Mouse (Mus musculus): ENCODE data around the gene Bcr. TPM values are rescaled to one million over a fixed set of nuclear protein-coding genes. Genes with fewer than 3 reads are reported as not detected.

Gene Bcr
- polyA plus RNA-seq, 1 experiment: 15.1 TPM

- Histone ChIP-seq H3K4me1 (ENCODE audit: control insufficient read depth, insufficient read depth, low read length) (no peaks in the 10 kb centered on the region), H3K27ac (ENCODE audit: insufficient read depth, low read length) (no peak overlapping the region), H3K4me3 (ENCODE audit: insufficient read depth, low read length) (no peak overlapping the region)
- no peak for TF ChIP-seq CTCF (IDR thresholded peaks at IDR 0.05; ENCODE audit: borderline replicate concordance, insufficient read depth, low read length)
- no peak for TF ChIP-seq POLR2A (IDR thresholded peaks at IDR 0.05; ENCODE audit: low read depth, low read length)
These were observed 173.1 kb downstream of the Bcr start for GRCm38 (mm10) chr10:75233489-75233888.

Other genes starting within 250 kb of the Bcr start
- 0.38 and 0.44 TPM in 2 replicates for gene Gnaz, start 93.4 kb upstream of the Bcr start, polyA plus RNA-seq (2011; ENCODE audit: insufficient read length, low read depth, missing spikeins)
- not detected in 2 replicates for gene Rsph14, start 28.0 kb upstream of the Bcr start, polyA plus RNA-seq (2011; ENCODE audit: insufficient read length, low read depth, missing spikeins)
- gene Rab36, start 23.5 kb upstream of the Bcr start, polyA plus RNA-seq (2011; ENCODE audit: insufficient read length, low read depth, missing spikeins): 3.9 and 5.8 TPM in 2 replicates
- gene Specc1l, start 151.5 kb downstream of the Bcr start, polyA plus RNA-seq (2011; ENCODE audit: insufficient read length, low read depth, missing spikeins): 39.0 and 39.2 TPM in 2 replicates